ENCODE assay signal across 26 mouse cellular contexts in genomic region chr9:34623526-34623925, GRCm38 (mm10).
DNase-seq lines count a peak whose midpoint lies in the region; ATAC-seq and TF ChIP-seq lines count a peak whose summit lies in the region.
"Had no signal": no experiment of that assay in that cellular context is flagged by ENCODE, and none has a peak within 500 bp of the region (broad histone marks: within the 10 kb centered on the region; RNA-seq: fewer than 3 reads in every experiment).

No protein-coding gene starts in this region.

- WGBS in embryonic facial prominence, embryonic 14.5 days, result 48% methylated on average over 5 of the region's 5 CpGs
- 87% methylated on average over 5 of the region's 5 CpGs for WGBS in embryonic facial prominence, embryonic 10.5 days
- 43% methylated on average over 5 of the region's 5 CpGs for WGBS in lung, embryonic 14.5 days

- no peaks in the 10 kb centered on the region for H3K36me3 ChIP-seq in embryonic facial prominence, embryonic 14.5 days (ENCODE audit: control insufficient read depth, insufficient read depth, low read length)
- H3K36me3 ChIP-seq in embryonic facial prominence, embryonic 10.5 days (replicated peaks), result no peaks in the 10 kb centered on the region
- H3K36me3 ChIP-seq in lung, embryonic 14.5 days (ENCODE audit: insufficient read depth), result no peaks in the 10 kb centered on the region
- H3K36me3 ChIP-seq: G1E; hindbrain, embryonic 13.5 days; midbrain, embryonic 15.5 days; stomach, embryonic 15.5 days had no signal

- no peaks in the 10 kb centered on the region for H3K27me3 ChIP-seq in embryonic facial prominence, embryonic 14.5 days (replicated peaks; ENCODE audit: control insufficient read depth, insufficient read depth, low read length)
- H3K27me3 ChIP-seq in embryonic facial prominence, embryonic 10.5 days (replicated peaks; ENCODE audit: low read depth, poor library complexity, severe bottlenecking), result no peaks in the 10 kb centered on the region
- H3K27me3 ChIP-seq in lung, embryonic 14.5 days (ENCODE audit: insufficient read depth, low read length), result no peaks in the 10 kb centered on the region
- H3K27me3 ChIP-seq: forebrain, embryonic 13.5 days; hindbrain, embryonic 13.5 days; midbrain, embryonic 15.5 days; stomach, embryonic 15.5 days had no signal

- no peaks in the 10 kb centered on the region for H3K9me3 ChIP-seq in embryonic facial prominence, embryonic 14.5 days (ENCODE audit: control insufficient read depth, low read length)
- H3K9me3 ChIP-seq in embryonic facial prominence, embryonic 10.5 days, result no peaks in the 10 kb centered on the region
- no peaks in the 10 kb centered on the region for H3K9me3 ChIP-seq in lung, embryonic 14.5 days (ENCODE audit: low read depth, low read length)
- H3K9me3 ChIP-seq: forebrain, embryonic 13.5 days; hindbrain, embryonic 13.5 days; midbrain, embryonic 15.5 days; stomach, embryonic 15.5 days had no signal

- no peak overlapping the region for H3K9ac ChIP-seq in embryonic facial prominence, embryonic 14.5 days (ENCODE audit: low read depth, low read length)
- H3K9ac ChIP-seq in lung, embryonic 14.5 days, result no peak overlapping the region
- H3K9ac ChIP-seq: forebrain, embryonic 13.5 days; hindbrain, embryonic 13.5 days; midbrain, embryonic 15.5 days; stomach, embryonic 15.5 days had no signal

- H3K4me1 ChIP-seq in embryonic facial prominence, embryonic 14.5 days (ENCODE audit: control insufficient read depth, insufficient read depth, low read length), result no peaks in the 10 kb centered on the region; the same call in 1 of the 2 replicates
- H3K4me1 ChIP-seq in embryonic facial prominence, embryonic 10.5 days, result no peaks in the 10 kb centered on the region
- H3K4me1 ChIP-seq in lung, embryonic 14.5 days (ENCODE audit: insufficient read depth), result no peaks in the 10 kb centered on the region
- H3K4me1 ChIP-seq: forebrain, embryonic 13.5 days; midbrain, embryonic 15.5 days; stomach, embryonic 15.5 days had no signal

- no peak overlapping the region for H3K27ac ChIP-seq in embryonic facial prominence, embryonic 14.5 days (replicated peaks; ENCODE audit: low read depth, low read length)
- H3K27ac ChIP-seq in embryonic facial prominence, embryonic 10.5 days (replicated peaks), result no peak overlapping the region
- H3K27ac ChIP-seq in lung, embryonic 14.5 days (ENCODE audit: low read depth), result no peak overlapping the region
- H3K27ac ChIP-seq: forebrain, embryonic 13.5 days; hindbrain, embryonic 13.5 days; kidney, postnatal 0 days; midbrain, embryonic 15.5 days; stomach, embryonic 15.5 days had no signal

- no peak overlapping the region for H3K4me2 ChIP-seq in embryonic facial prominence, embryonic 14.5 days (ENCODE audit: low read depth, low read length)
- H3K4me2 ChIP-seq in lung, embryonic 14.5 days, result no peak overlapping the region
- H3K4me2 ChIP-seq: forebrain, embryonic 13.5 days; heart, embryonic 11.5 days; hindbrain, embryonic 13.5 days; midbrain, embryonic 15.5 days; stomach, embryonic 15.5 days had no signal

- TF ChIP-seq CTCF in lung, embryonic 14.5 days (IDR thresholded peaks at IDR 0.05; ENCODE audit: low read depth), result no peak

- ATAC-seq in embryonic facial prominence, embryonic 14.5 days (ENCODE audit: low read depth), result no peak
- ATAC-seq in lung, embryonic 14.5 days (ENCODE audit: insufficient read depth), result no peak
- ATAC-seq: forebrain, embryonic 13.5 days; intestine, embryonic 16.5 days; midbrain, embryonic 15.5 days had no signal

- no peak overlapping the region for H3K4me3 ChIP-seq in embryonic facial prominence, embryonic 14.5 days (ENCODE audit: low read depth, low read length)
- no peak overlapping the region for H3K4me3 ChIP-seq in embryonic facial prominence, embryonic 10.5 days
- H3K4me3 ChIP-seq in lung, embryonic 14.5 days (ENCODE audit: low read depth, low read length), result no peak overlapping the region
- H3K4me3 ChIP-seq: forebrain, embryonic 13.5 days; hindbrain, embryonic 13.5 days; midbrain, embryonic 15.5 days; stomach, embryonic 15.5 days had no signal

- peak; percentile 47 for DNase-seq in embryonic facial prominence, embryonic 14.5 days (ENCODE audit: low spot score)
- DNase-seq in embryonic facial prominence, embryonic 10.5 days (ENCODE audit: low spot score), result no peak
- DNase-seq in lung, embryonic 14.5 days, result peak; percentile 43
- no peak for DNase-seq in lung, postnatal 36 days
- peak; percentile 16 for DNase-seq in right cerebral cortex, postnatal 4 days
- DNase-seq in right cerebral cortex, postnatal 36 days (ENCODE audit: low spot score in 2 of 2), result no peak
- DNase-seq in yolk sac, embryonic 10.5 days (ENCODE audit: low spot score), result peak; percentile 23
- DNase-seq: adrenal gland, postnatal 10 days; cerebellum, adult 11-12 months; cerebellum, adult 9-11 months; gastrocnemius, postnatal 25 days; heart, adult 18-20 months; heart, postnatal 4 days; kidney, adult 8-10 months; layer of hippocampus, postnatal 36 days; lung, postnatal 4 days; thymus, adult 2 months; thymus, postnatal 36 days had no signal

Comparison
In these comparisons a context has a peak if more than half of its experiments do, and no peak if none do; other contexts are left out.
1. DNase-seq: peak in embryonic facial prominence, embryonic 14.5 days (single experiment), lung, embryonic 14.5 days (single experiment), right cerebral cortex, postnatal 4 days (single experiment) and yolk sac, embryonic 10.5 days (single experiment); none in embryonic facial prominence, embryonic 10.5 days (single experiment), lung, postnatal 36 days (single experiment) and right cerebral cortex, postnatal 36 days (0 of 2).